Mouse (Mus musculus) myocyte (in vitro differentiated cells): ENCODE data around the gene Lcor. TPM values are rescaled to one million over a fixed set of nuclear protein-coding genes. Genes with fewer than 3 reads are reported as not detected.

Source experiments
- H3K27me3 ChIP-seq: one replicate; pipeline ENCODE4 v1.6.1; 2011; ENCODE audit not compliant: control insufficient read depth, insufficient read depth, insufficient read length
- H3K36me3 ChIP-seq: one replicate; pipeline ENCODE4 v1.6.1; 2011; ENCODE audit not compliant: control insufficient read depth, insufficient read depth
- H3K4me2 ChIP-seq: one replicate; pipeline ENCODE4 v1.6.1; 2011; ENCODE audit warnings: low read depth, control low read depth
- H3K4me3 ChIP-seq: one replicate; pipeline ENCODE4 v1.5.1; 2011; ENCODE audit warnings: mild to moderate bottlenecking, control low read depth, moderate library complexity
- H3K79me2 ChIP-seq: one replicate; pipeline ENCODE4 v1.6.1; 2011; ENCODE audit not compliant: control insufficient read depth, insufficient read depth
- H3ac ChIP-seq: one replicate; pipeline ENCODE4 v1.6.1; 2011; ENCODE audit not compliant: control insufficient read depth, insufficient read length
- CEBPB ChIP-seq: IDR thresholded peaks from 2 replicates; pipeline ENCODE4 v1.6.1; 2011; ENCODE audit warnings: mild to moderate bottlenecking, moderate library complexity; ENCODE audit not compliant: poor library complexity, insufficient read depth, severe bottlenecking
- E2F4 ChIP-seq: IDR thresholded peaks from one replicate; pipeline ENCODE4 v1.6.1; 2011; ENCODE audit warnings: mild to moderate bottlenecking, control low read depth, moderate library complexity; ENCODE audit not compliant: insufficient read depth
- MAX ChIP-seq: IDR thresholded peaks from one replicate; pipeline ENCODE4 v1.6.1; 2011; ENCODE audit warnings: low read depth, mild to moderate bottlenecking, control low read depth
- MYOD1 ChIP-seq, 3 experiments: IDR thresholded peaks; one replicate each; pipeline ENCODE4 v1.6.1; 2011; ENCODE audit warnings: control low read depth in 2 of 3, low read depth in 2 of 3, mild to moderate bottlenecking in 2 of 3, moderate library complexity in 1 of 3; ENCODE audit not compliant: insufficient read length in 2 of 3, control insufficient read depth in 1 of 3
- MYOG ChIP-seq, 3 experiments: IDR thresholded peaks; one replicate each; pipeline ENCODE4 v1.6.1; 2011; ENCODE audit warnings: control low read depth in 2 of 3, low read depth in 2 of 3, mild to moderate bottlenecking in 2 of 3; ENCODE audit not compliant: insufficient read length in 2 of 3, control insufficient read depth in 1 of 3, insufficient read depth in 1 of 3
- POLR2A ChIP-seq: IDR thresholded peaks from one replicate; pipeline ENCODE4 v1.6.1; 2011; ENCODE audit warnings: low read depth, mild to moderate bottlenecking, control low read depth, moderate library complexity; ENCODE audit not compliant: insufficient read length
- POLR2AphosphoS2 ChIP-seq: IDR thresholded peaks from one replicate; pipeline ENCODE4 v1.6.1; 2011; ENCODE audit warnings: low read depth, control low read depth; ENCODE audit not compliant: insufficient read length
- REST ChIP-seq: IDR thresholded peaks from one replicate; pipeline ENCODE4 v1.6.1; 2011; ENCODE audit warnings: mild to moderate bottlenecking, control low read depth, moderate library complexity; ENCODE audit not compliant: insufficient read depth, insufficient read length
- SRF ChIP-seq: IDR thresholded peaks from one replicate; pipeline ENCODE4 v1.6.1; 2011; ENCODE audit warnings: low read depth; ENCODE audit not compliant: control insufficient read depth, insufficient read length
- TCF12 ChIP-seq: IDR thresholded peaks from one replicate; pipeline ENCODE4 v1.6.1; 2011; ENCODE audit warnings: mild to moderate bottlenecking, control low read depth; ENCODE audit not compliant: poor library complexity, insufficient read depth, severe bottlenecking
- TCF3 ChIP-seq: IDR thresholded peaks from one replicate; pipeline ENCODE4 v1.6.1; 2011; ENCODE audit warnings: low read depth, control low read depth; ENCODE audit not compliant: insufficient read length
- USF1 ChIP-seq: IDR thresholded peaks from one replicate; pipeline ENCODE4 v1.6.1; 2011; ENCODE audit warnings: low read depth, mild to moderate bottlenecking, control low read depth, moderate library complexity
- polyA plus RNA-seq: library from polyadenylated mRNA; unstranded; fragments of >200 nt; fragmentation: generic; extraction: Trizol; gene quantifications from one replicate; pipeline ENCODE4 v1.2.1, GENCODE M21; 2012; ENCODE audit warnings: missing spikeins

Lcor gene
- polyA plus RNA-seq, 1 experiment = 1.1 TPM

DNA sequence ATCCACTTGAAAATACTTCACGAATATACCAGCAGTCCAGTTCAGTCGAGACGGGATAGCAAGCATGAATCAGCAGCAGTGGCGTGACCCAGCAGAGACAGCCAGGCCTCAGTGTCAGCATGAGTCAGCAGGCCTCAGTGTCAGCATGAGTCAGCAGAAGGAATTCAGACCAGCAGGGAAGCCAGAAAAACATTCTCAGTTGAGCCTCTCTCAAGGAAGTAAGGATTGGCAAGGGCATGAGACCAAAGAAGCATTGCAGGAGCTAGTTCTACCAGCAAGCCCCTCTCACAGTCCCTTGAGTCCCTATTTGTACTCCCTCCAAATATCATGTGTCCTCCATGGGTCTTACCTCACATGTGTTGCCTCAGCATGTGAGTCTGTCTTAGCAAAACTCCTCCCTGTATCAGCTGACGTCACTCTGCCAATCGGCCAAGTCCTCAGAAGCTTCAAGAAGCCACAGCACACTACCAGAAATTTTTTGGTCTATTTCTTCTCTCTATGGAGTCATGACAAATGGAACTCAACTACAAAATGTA is 27.3 kb upstream of the Lcor start:
- Histone ChIP-seq H3K79me2 (no peaks in the 10 kb centered on the region), H3K36me3 (no peaks in the 10 kb centered on the region), H3K27me3 (no peaks in the 10 kb centered on the region), H3K4me2 (no peak overlapping the region), H3K4me3 (no peak overlapping the region), H3ac (no peak overlapping the region)
- no peak for TF ChIP-seq POLR2A
- no peak for TF ChIP-seq MAX
- TF ChIP-seq POLR2AphosphoS2 = no peak
- TF ChIP-seq USF1 = peak; percentile 14
- no peak for TF ChIP-seq MYOG (IDR thresholded peaks at IDR 0.05; ENCODE audit: control insufficient read depth in 1 of 3, insufficient read depth in 1 of 3, insufficient read length in 2 of 3, low read depth in 2 of 3)
- TF ChIP-seq MYOD1 (IDR thresholded peaks at IDR 0.05; ENCODE audit: control insufficient read depth in 1 of 3, insufficient read length in 2 of 3, low read depth in 2 of 3) = no peak

DNA sequence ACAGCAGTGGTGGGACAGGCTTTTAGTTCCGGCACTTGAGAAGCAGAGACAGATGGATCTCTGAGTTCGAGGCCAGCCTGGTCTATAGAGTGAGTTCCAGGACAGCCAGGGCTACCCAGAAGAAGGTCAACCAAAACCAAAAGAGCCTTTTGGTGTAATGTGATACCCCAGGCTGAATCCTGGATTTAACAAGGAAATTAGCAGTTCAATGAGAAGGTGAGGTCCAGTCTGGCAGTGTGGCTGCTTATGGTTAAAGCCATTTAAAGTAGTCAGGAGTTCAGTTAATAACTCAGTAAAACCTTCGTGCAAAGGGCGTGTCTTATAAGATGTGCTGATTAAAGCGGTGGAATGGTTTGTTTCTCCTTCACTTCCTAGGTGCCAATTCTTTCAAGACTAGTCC is 25.3 kb upstream of the Lcor start:
- Histone ChIP-seq H3K36me3 (no peaks in the 10 kb centered on the region), H3K27me3 (no peaks in the 10 kb centered on the region), H3K79me2 (no peaks in the 10 kb centered on the region), H3K4me3 (no peak overlapping the region), H3K4me2 (no peak overlapping the region), H3ac (no peak overlapping the region)
- no peak for TF ChIP-seq MAX
- TF ChIP-seq TCF3 = no peak
- no peak for TF ChIP-seq USF1
- no peak for TF ChIP-seq E2F4
- TF ChIP-seq TCF12 = no peak
- TF ChIP-seq MYOG (IDR thresholded peaks at IDR 0.05; ENCODE audit: control insufficient read depth in 1 of 3, insufficient read depth in 1 of 3, insufficient read length in 2 of 3, low read depth in 2 of 3) = no peak
- TF ChIP-seq REST = no peak
- no peak for TF ChIP-seq MYOD1 (IDR thresholded peaks at IDR 0.05; ENCODE audit: control insufficient read depth in 1 of 3, insufficient read length in 2 of 3, low read depth in 2 of 3)
- TF ChIP-seq CEBPB = no peak
- TF ChIP-seq POLR2AphosphoS2 = no peak
- TF ChIP-seq SRF = no peak
- TF ChIP-seq POLR2A = no peak

DNA sequence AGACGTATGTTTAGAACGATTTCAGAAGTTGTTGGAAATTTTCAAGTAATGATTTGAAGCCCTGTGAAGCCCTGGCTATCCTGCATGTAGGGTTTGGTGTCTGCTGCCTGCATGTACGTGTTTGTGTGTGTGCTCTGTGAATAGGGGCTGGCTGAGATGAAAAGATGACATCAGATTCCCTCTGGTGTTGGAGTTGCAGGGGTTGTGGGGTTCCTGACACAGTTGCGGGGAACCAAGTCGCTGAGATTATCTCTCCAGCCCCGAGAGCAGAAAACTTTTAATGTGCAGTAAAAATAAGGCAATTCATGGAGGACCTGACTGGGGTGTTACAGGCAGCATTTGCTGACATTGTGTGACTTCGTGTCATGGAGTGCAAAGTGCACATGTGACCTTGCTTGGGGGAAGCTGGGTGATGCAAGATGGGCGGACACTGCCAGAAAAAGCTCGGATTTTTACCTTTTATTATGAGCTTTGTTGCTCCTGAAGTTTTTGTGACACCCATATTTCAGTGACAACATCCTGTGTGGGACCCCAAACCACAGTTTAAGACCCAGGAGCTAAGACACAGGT is 20.2 kb upstream of the Lcor start:
- Histone ChIP-seq H3K79me2 (no peaks in the 10 kb centered on the region), H3K4me3 (no peak overlapping the region), H3K27me3 (no peaks in the 10 kb centered on the region), H3K4me2 (no peak overlapping the region), H3K36me3 (no peaks in the 10 kb centered on the region), H3ac (no peak overlapping the region)
- TF ChIP-seq MYOG (IDR thresholded peaks at IDR 0.05; ENCODE audit: control insufficient read depth in 1 of 3, insufficient read depth in 1 of 3, insufficient read length in 2 of 3, low read depth in 2 of 3) = no peak
- TF ChIP-seq SRF = no peak
- no peak for TF ChIP-seq CEBPB
- no peak for TF ChIP-seq POLR2A
- TF ChIP-seq USF1 = no peak
- TF ChIP-seq POLR2AphosphoS2 = no peak
- no peak for TF ChIP-seq TCF12
- no peak for TF ChIP-seq TCF3
- no peak for TF ChIP-seq MYOD1 (IDR thresholded peaks at IDR 0.05; ENCODE audit: control insufficient read depth in 1 of 3, insufficient read length in 2 of 3, low read depth in 2 of 3)
- no peak for TF ChIP-seq E2F4
- TF ChIP-seq REST = no peak
- TF ChIP-seq MAX = no peak

DNA sequence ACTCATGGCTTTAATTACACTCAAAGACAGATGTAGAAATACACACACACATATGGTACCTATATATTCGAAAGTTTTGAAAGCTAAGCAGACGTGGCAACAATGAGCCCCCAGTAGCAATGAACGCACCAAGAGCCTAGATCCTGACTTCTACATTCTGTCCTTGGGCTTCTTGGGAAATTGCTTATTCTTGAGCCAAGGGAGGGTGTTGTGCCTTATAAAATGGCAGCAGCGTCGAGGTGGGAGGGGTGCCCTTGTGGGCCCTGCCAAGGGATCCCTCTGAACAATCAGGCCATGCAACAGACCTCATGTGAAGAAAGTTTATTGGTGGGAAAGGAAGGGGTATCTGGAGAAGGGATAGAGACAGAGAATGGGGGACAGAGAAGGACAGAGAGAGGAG is 18.6 kb upstream of the Lcor start:
- Histone ChIP-seq H3ac (no peak overlapping the region), H3K36me3 (no peaks in the 10 kb centered on the region), H3K4me2 (no peak overlapping the region), H3K27me3 (no peaks in the 10 kb centered on the region), H3K4me3 (no peak overlapping the region), H3K79me2 (no peaks in the 10 kb centered on the region)
- TF ChIP-seq CEBPB (no peak), MAX (no peak), POLR2AphosphoS2 (no peak), REST (no peak), TCF12 (no peak), SRF (no peak), E2F4 (no peak), MYOD1 (IDR thresholded peaks at IDR 0.05; ENCODE audit: control insufficient read depth in 1 of 3, insufficient read length in 2 of 3, low read depth in 2 of 3) (no peak), POLR2A (no peak), TCF3 (no peak), MYOG (IDR thresholded peaks at IDR 0.05; ENCODE audit: control insufficient read depth in 1 of 3, insufficient read depth in 1 of 3, insufficient read length in 2 of 3, low read depth in 2 of 3) (no peak), USF1 (no peak)

DNA sequence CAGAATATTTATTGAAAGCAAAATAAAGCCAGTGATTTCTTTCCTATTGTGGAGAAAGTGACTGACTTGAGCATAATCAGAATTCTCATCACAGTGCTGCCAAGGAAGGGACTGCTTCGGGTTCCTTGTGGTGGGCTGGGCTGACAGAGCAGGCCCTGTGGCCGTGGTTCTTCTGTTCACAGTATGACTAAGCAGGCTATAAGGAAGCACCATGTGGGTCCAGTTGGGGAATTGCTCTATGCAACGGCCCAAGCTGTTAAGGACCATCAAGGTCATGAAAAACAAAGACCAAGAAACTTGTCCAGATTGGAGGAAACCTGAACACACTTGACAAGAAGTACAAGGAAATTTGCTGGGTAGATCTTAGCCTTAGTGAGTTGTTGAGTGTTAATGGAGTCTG is 16.0 kb upstream of the Lcor start:
- Histone ChIP-seq H3ac (no peak overlapping the region), H3K27me3 (no peaks in the 10 kb centered on the region), H3K79me2 (no peaks in the 10 kb centered on the region), H3K4me2 (no peak overlapping the region), H3K36me3 (no peaks in the 10 kb centered on the region), H3K4me3 (no peak overlapping the region)
- no peak for TF ChIP-seq TCF3
- TF ChIP-seq MYOG (IDR thresholded peaks at IDR 0.05; ENCODE audit: control insufficient read depth in 1 of 3, insufficient read depth in 1 of 3, insufficient read length in 2 of 3, low read depth in 2 of 3) = no peak
- TF ChIP-seq REST = no peak
- TF ChIP-seq POLR2A = no peak
- no peak for TF ChIP-seq MAX
- TF ChIP-seq E2F4 = no peak
- no peak for TF ChIP-seq SRF
- no peak for TF ChIP-seq CEBPB
- no peak for TF ChIP-seq TCF12
